10 mouse cellular contexts compared by ENCODE assay signal in the genomic region with DNA sequence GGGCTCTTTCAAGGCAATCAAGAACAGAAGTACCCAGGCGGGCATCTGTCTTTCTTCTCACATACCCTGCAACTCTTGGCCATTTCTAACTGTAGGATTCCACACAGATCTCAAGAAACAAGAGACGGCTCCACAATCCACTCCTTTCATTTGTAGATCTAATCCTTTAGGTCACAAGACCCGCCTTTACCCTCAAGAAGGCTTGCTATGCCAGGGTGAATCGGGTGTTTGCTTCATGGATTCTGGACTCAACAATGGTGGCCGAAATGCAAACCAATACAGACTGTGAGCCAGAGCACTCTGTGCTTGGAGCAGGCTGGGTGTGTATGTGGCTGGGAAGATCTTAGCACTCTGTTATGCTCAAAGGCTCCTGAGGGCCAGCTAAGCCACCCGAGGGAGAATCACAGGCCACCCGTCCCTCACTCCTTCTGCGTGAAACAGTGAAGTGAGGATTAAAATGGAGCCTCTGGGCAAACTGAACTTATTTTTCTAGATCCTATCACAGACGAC.
DNase-seq lines count a peak whose midpoint lies in the region; ATAC-seq lines count a peak whose summit lies in the region.
"Had no signal": no experiment of that assay in that cellular context is flagged by ENCODE, and none has a peak within 500 bp of the region (broad histone marks: within the 10 kb centered on the region; RNA-seq: fewer than 3 reads in every experiment).

No protein-coding gene starts in this region.

- no peak for ATAC-seq in heart, embryonic 16.5 days (replicated peaks; ENCODE audit: extremely low read depth, insufficient read depth, low FRiP score)
- peak; percentile 12; the same call in 1 of the 2 replicates for ATAC-seq in embryonic facial prominence, embryonic 12.5 days (ENCODE audit: insufficient number of reproducible peaks, insufficient read depth, low FRiP score, low TSS enrichment)
- peak; percentile 33 for ATAC-seq in hindbrain, embryonic 13.5 days (ENCODE audit: low FRiP score)
- peak; percentile 27; the same call in 1 of the 2 replicates for ATAC-seq in midbrain, embryonic 16.5 days

- H3K27ac ChIP-seq in heart, embryonic 16.5 days (ENCODE audit: low read length), result peak overlapping the region; percentile 54
- peak overlapping the region; percentile 82 for H3K27ac ChIP-seq in embryonic facial prominence, embryonic 12.5 days
- H3K27ac ChIP-seq in hindbrain, embryonic 13.5 days, result peak overlapping the region; percentile 91
- H3K27ac ChIP-seq in midbrain, embryonic 16.5 days (ENCODE audit: low read length), result peak overlapping the region; percentile 81
- H3K27ac ChIP-seq: macrophage had no signal

- 62% methylated on average over 9 of the region's 9 CpGs for WGBS in heart, embryonic 16.5 days
- WGBS in embryonic facial prominence, embryonic 12.5 days, result 56% methylated on average over 9 of the region's 9 CpGs
- 29% methylated on average over 9 of the region's 9 CpGs for WGBS in hindbrain, embryonic 13.5 days
- 11% methylated on average over 9 of the region's 9 CpGs for WGBS in midbrain, embryonic 16.5 days

- no peaks in the 10 kb centered on the region for H3K27me3 ChIP-seq in heart, embryonic 16.5 days (ENCODE audit: control insufficient read depth, insufficient read depth, low read length)
- no peaks in the 10 kb centered on the region for H3K27me3 ChIP-seq in embryonic facial prominence, embryonic 12.5 days
- no peaks in the 10 kb centered on the region for H3K27me3 ChIP-seq in hindbrain, embryonic 13.5 days
- H3K27me3 ChIP-seq in midbrain, embryonic 16.5 days (ENCODE audit: control insufficient read depth, insufficient read depth, low read depth, low read length), result no peaks in the 10 kb centered on the region

- no peak for DNase-seq in heart, adult 11 months
- no peak for DNase-seq in spleen, postnatal 4 days (ENCODE audit: low spot score in 2 of 2)
- DNase-seq in retina, postnatal 1 day, result no peak
- no peak for DNase-seq in retina, embryonic 14.5 days (ENCODE audit: low spot score)

- no peak overlapping the region for H3K4me3 ChIP-seq in heart, embryonic 16.5 days (ENCODE audit: low read length)
- H3K4me3 ChIP-seq in embryonic facial prominence, embryonic 12.5 days, result no peak overlapping the region
- H3K4me3 ChIP-seq in hindbrain, embryonic 13.5 days, result no peak overlapping the region
- H3K4me3 ChIP-seq in midbrain, embryonic 16.5 days (ENCODE audit: low read depth, low read length), result no peak overlapping the region
- H3K4me3 ChIP-seq: erythroblast, embryonic 14.5 days had no signal

- peaks cover 8% of the 10 kb centered on the region for H3K36me3 ChIP-seq in heart, embryonic 16.5 days (ENCODE audit: control insufficient read depth, insufficient read depth)
- H3K36me3 ChIP-seq in embryonic facial prominence, embryonic 12.5 days, result no peaks in the 10 kb centered on the region; the same call in 1 of the 2 replicates
- no peaks in the 10 kb centered on the region for H3K36me3 ChIP-seq in hindbrain, embryonic 13.5 days
- no peaks in the 10 kb centered on the region for H3K36me3 ChIP-seq in midbrain, embryonic 16.5 days (ENCODE audit: control insufficient read depth, insufficient read depth, low read length)

- no peak overlapping the region for H3K9ac ChIP-seq in heart, embryonic 16.5 days (ENCODE audit: low read length)
- H3K9ac ChIP-seq in embryonic facial prominence, embryonic 12.5 days, result peak overlapping the region; percentile 15
- H3K9ac ChIP-seq in hindbrain, embryonic 13.5 days, result peak overlapping the region; percentile 56
- peak overlapping the region; percentile 39 for H3K9ac ChIP-seq in midbrain, embryonic 16.5 days (ENCODE audit: low read depth, low read length)

- peaks cover 42% of the 10 kb centered on the region for H3K4me1 ChIP-seq in heart, embryonic 16.5 days (ENCODE audit: control insufficient read depth, insufficient read depth, low read length)
- peaks cover 50% of the 10 kb centered on the region for H3K4me1 ChIP-seq in embryonic facial prominence, embryonic 12.5 days
- peaks cover 87% of the 10 kb centered on the region for H3K4me1 ChIP-seq in hindbrain, embryonic 13.5 days (replicated peaks)
- H3K4me1 ChIP-seq in midbrain, embryonic 16.5 days (ENCODE audit: control insufficient read depth, insufficient read depth, low read length), result peaks cover 52% of the 10 kb centered on the region

- no peaks in the 10 kb centered on the region for H3K9me3 ChIP-seq in heart, embryonic 16.5 days (replicated peaks; ENCODE audit: control insufficient read depth, low read length)
- no peaks in the 10 kb centered on the region for H3K9me3 ChIP-seq in embryonic facial prominence, embryonic 12.5 days
- no peaks in the 10 kb centered on the region for H3K9me3 ChIP-seq in hindbrain, embryonic 13.5 days
- H3K9me3 ChIP-seq in midbrain, embryonic 16.5 days (replicated peaks; ENCODE audit: control insufficient read depth, low read length, poor library complexity, severe bottlenecking), result no peaks in the 10 kb centered on the region

- no peak overlapping the region for H3K4me2 ChIP-seq in heart, embryonic 16.5 days (ENCODE audit: low read depth, low read length)
- H3K4me2 ChIP-seq in embryonic facial prominence, embryonic 12.5 days (replicated peaks), result no peak overlapping the region; the same call in 1 of the 2 replicates
- peak overlapping the region; percentile 14; the same call in 1 of the 2 replicates for H3K4me2 ChIP-seq in hindbrain, embryonic 13.5 days
- H3K4me2 ChIP-seq in midbrain, embryonic 16.5 days (ENCODE audit: low read length), result 0 out of 2 replicates have a peak overlapping the region, but pooled peaks have one; percentile 13

Comparison
In these comparisons a context has a peak if more than half of its experiments do, and no peak if none do; other contexts are left out.
1. H3K4me2 ChIP-seq: peak in hindbrain, embryonic 13.5 days (single experiment) and midbrain, embryonic 16.5 days (single experiment); none in heart, embryonic 16.5 days (single experiment) and embryonic facial prominence, embryonic 12.5 days (single experiment).
2. Peak in every context shown above with its lines, with median percentiles within 50 percentile points of each other: H3K27ac ChIP-seq.